Mouse (Mus musculus): Measurements from ENCODE around the gene Pip5k1a.
"Not testable (repeated sequence)": the region's sequence is repeated elsewhere in the genome, so short reads cannot be mapped to it uniquely, and the experiment has no call there.

Gene Pip5k1a

DNA sequence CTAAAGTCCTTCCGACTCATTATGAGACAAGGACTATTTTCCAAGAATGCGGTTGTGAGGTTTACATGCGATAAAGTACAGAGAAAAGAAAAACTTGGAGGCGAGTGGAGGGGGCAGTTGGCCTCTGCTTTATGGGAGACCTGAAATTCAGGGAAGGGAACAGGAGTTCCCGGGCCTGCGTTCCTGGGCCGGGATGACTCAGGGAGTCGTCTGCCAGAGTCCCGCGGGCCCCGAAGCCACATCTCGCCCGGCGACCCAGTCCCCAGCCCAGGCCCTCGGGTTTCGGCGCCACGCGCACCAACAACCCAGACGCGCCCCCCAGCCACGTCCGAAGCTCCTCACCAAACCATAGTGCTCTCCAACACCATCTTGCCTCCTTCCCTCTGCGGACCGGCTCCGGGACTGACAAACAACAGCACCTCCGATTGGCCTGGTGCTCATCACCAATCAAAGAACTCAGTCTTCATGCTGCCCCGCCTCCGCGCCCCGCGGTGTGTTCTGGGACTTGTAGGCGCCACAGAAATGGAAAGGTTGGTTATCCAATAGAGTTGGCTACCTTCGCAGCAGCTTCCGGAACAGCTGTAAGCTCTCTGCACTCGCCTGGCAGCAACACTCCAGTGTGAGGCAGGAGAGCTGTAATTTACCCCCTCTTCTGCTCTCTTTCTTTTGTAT, 64.4 kb downstream of the Pip5k1a start, which contains the start of gene Psmd4:
Gene Psmd4 (minus strand): TSS at position 449 of the 672 bp plus-strand sequence.
- peak; percentile 95 for DNase-seq (ENCODE audit: low spot score)

GRCm38 (mm10) chr3:95041625-95042024, 65.1 kb downstream of the Pip5k1a start:
- DNase-seq (ENCODE audit: low spot score), result no peak

- no peak for DNase-seq (ENCODE audit: low spot score)
Observed at GRCm38 (mm10) chr3:95029953-95030352, 76.8 kb downstream of the Pip5k1a start.

DNA sequence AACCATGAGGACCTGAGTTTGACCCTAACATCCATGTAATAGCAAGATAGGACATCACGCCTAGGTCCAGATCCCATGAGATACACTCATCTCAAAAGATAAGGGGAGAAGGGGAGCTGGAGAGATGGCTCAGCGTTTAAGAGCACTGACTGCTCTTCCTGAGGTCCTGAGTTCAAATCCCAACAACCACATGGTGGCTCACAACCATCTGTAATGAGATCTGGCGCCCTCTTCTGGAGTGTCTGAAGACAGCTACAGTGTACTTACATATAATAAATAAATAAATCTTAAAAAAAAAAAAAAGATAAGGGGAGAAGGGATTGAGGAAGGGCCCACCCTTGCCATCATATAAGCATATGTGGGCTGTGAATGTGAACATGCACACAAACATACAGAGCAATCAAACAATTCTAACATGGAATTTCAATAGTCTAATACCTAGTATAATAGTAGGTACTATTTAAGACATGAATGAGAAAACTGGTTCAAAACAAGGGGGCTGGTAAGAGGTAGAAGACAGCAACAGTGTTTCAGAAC, 77.4 kb downstream of the Pip5k1a start:
- DNase-seq (ENCODE audit: low spot score), result not testable (repeated sequence)

DNA sequence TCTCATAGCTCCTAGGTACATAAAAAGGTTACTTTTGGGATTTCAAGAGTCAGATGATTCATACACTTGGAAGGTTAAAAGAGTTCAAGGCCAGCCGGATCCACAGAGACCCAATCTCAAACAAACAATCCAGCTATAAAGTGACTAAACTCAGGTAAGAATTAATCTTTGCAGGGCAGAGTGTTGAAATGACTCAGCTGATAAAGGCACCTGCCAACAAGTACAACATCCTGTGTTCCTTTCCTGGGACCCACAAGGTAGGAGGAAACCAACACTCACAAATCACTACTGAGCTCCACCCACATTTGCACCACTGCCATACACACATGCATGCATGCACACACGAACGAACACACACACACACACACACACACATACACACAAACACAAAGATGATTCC, 78.1 kb downstream of the Pip5k1a start:
- no peak for DNase-seq (ENCODE audit: low spot score)

DNA sequence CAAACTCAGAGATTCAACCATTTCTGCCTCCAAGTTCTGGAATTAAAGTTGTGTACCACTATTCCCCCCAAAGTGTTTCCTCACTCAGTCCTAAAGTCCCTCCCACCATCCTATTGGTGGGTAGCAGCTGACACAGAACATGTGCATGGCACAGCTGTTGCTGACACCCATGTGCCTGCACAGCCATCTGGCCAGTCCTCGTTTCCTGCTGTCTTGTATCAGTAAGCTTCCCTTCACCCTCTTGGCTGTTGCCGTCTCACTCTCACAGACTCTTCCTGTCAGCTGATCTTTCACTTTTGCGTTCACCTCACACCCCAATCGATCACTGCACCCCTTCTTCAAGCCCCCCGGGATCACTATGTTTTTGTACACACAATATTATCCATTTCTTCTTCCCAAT, 79.0 kb downstream of the Pip5k1a start:
- DNase-seq (ENCODE audit: low spot score), result no peak

GRCm38 (mm10) chr3:95027057-95027645, 79.6 kb downstream of the Pip5k1a start:
- no peak for DNase-seq (ENCODE audit: low spot score)

GRCm38 (mm10) chr3:95025202-95025601, 81.5 kb downstream of the Pip5k1a start:
- no peak for DNase-seq (ENCODE audit: low spot score)

DNA sequence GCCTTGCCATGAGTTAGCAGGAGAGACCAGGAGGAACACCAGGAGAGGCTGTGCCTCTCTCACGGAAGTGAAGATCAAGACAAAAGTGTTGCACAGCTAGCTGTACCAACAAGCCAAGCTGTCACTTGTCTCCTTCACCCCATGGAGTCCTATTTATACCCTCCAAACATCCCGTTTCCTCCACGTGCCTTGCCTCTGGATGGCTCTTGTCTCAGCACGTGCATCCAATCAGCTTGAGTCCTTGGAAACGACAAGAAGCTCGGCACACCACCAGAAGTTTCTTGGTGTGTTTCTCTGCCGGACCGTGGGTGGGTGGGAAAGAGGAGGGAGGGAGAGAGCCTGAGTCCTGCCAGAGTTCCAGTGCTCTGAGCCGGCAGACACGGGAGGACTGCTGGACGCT, 82.2 kb downstream of the Pip5k1a start:
- peak; percentile 35 for DNase-seq (ENCODE audit: low spot score)

DNA sequence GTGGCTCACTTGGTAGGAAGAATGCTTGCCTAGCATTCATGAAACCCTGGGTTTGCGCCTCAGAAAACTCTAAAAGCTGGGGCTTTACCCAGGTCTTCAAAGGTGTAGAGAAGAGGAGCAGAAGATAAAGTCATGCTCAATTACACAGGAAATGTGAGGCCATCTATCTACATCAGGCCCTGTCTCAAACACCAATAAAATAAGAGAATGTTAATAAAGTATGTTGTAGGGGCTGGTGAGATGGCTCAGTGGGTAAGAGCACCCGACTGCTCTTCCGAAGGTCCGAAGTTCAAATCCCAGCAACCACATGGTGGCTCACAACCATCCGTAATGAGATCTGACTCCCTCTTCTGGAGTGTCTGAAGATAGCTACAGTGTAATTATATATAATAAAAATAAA, 85.8 kb downstream of the Pip5k1a start:
- not testable (repeated sequence) for DNase-seq (ENCODE audit: low spot score)

DNA sequence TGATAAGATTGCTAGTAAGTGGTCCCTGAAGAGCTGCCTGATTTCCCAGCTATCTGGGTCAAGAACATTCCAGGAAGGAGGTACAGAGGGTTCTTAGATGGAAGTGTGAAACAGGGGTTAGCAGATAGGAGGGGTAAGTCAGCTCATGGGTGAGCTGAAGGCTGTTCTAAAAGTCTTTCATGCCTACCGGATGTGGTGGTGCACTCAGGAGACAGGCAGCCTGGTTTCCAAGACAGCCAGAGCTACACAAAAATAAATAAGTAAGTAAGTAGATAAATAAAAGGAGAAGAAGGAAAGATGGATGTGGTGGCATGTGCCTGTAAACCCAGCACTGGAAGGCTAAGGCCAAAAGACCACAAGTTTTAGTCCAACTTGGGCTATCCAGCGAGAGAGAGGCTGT, 88.0 kb downstream of the Pip5k1a start:
- DNase-seq (ENCODE audit: low spot score), result no peak

- no peak for DNase-seq (ENCODE audit: low spot score)
Observed at GRCm38 (mm10) chr3:95016532-95017056, 90.1 kb downstream of the Pip5k1a start.

DNA sequence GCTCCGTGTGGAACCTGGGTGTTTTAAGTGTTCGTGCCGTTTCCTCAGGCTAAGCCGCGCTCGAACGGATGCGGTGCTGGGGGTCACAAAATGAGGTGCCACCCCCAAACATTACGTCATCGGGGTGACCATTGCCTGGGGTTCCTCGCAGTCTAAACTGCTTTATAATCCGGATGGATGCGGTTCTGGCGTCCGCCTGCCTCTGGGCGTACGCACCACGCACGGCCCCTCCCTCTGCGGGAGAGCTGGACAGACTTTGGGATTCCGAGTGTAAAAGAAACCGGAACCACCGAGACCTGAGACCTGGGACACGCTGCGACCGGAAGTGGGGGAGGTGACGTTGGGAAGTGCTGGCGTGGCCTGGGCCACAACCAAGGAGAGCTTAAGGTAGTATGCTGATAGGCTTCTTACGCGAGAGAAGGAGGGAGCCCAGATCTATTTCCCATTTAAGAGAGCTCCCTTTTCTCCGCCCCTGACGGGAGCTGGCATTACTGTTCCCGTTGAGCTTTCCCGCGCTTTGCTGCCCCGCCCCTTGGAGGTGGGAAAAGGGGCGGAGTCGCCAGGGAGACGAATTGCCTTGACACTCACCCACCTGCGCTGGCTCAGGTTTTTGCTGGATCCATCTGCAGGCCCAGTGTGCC, 90.7 kb downstream of the Pip5k1a start:
- DNase-seq (ENCODE audit: low spot score), result peak; percentile 91

DNA sequence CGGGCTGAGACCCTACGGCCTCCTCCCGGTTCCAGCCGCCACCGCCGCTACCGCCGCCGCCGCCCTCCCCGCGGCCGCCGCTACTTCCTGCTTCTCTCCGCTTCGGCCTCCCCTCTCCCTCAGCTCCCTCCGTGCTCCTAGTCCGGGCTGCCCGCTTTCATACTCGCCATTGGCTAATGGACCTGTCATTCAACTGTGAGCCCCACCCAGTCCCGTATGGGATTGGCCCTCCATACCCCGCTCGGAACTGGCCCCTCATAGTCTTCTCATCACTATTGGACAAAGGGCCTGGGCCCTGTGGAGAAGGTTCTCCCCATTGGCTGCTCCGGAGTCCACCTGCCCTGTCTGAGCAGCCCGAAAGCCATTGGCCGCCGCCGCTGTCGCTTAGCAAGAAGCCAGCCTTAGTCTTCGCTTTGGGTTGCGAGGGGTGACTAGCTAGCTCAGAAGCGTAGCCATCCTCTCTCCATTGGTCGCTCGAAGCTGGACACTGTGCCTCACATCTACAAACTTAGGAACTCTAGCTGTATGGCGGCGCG, 91.3 kb downstream of the Pip5k1a start, which contains the start of gene Zfp687:
Gene Zfp687 (minus strand): TSS at position 112 of the 536 bp plus-strand sequence.
- DNase-seq (ENCODE audit: low spot score), result peak; percentile 100

GRCm38 (mm10) chr3:95014428-95015151, 92.1 kb downstream of the Pip5k1a start:
- DNase-seq (ENCODE audit: low spot score), result peak; percentile 62

DNA sequence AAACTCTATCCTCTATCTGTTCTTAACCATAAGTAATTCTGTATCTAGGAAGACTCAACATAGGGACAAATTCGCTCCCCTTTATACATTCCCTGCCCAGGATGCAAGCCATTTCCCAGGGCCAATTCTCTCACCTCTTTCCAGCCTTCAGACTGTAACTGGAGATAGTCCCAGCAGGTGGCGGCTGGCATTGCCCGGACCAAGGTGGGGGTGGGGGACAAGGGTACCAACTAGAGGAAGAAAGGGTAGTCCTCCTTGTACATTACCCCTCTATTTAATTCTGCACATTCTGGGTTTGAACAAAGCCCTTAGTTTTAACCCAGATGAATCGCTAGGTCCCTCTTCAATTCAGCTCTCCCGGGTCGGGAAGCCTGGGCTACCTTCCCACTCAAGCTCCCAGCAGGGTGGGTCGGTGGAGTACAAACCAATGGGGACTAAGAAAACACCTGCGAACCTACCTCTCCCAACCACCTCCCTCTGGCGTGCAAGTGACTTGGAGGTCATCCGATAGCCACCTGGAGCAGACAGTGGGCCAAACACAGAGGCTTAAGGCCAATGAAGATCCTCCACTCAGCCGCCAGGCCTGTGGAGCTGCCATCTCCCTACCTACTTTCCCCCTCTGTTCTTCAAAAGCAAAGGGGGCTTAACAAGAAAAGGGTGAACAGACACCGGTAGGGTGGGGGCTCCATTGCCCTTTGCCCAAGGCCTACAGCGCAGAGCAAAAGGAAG, 92.9 kb downstream of the Pip5k1a start:
- DNase-seq (ENCODE audit: low spot score), result no peak

DNA sequence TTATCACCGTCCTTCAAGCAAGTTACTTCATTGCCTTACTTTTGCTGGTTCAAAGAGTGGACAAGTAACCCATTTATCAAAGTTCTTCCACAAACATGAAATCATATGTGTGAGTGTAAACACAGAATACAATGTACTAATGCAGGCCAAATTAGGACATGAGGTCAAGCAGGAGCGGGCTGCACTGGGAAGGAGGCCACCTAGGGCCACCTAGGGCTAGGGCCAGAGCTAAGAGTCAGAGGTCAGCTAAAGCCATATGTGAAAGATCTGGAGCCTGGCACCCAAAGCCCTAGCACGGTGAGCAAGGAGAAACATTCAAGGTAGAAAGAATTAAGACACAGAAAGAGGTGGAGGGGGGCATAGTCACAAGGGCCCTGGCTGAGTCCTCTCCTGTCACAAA, 93.7 kb downstream of the Pip5k1a start:
- DNase-seq (ENCODE audit: low spot score), result no peak

DNA sequence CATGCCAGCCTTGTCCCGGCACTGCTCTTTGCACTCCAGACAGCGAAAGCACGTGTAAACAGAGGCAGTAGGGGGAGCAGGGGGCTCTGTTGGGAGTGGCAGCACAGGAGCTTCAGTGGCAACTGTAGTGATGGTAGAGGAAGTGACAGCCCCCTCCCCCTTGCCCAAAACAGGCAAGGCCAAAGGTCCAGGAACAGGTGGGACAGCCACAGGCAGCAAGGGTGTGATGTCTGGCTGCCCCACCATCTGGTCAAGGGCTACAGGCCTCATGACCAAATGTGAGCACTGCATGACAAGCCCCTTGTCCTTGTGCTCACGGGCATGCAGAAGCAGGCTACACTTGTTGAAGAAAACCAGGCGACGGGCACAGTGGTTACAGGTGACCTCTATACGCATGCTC, 96.3 kb downstream of the Pip5k1a start:
- DNase-seq (ENCODE audit: low spot score), result no peak
